Comparison of ENCODE assay signal across 8 mouse cellular contexts in genomic region chr3:90083698-90084324, GRCm38 (mm10). TPM values are rescaled to one million over a fixed set of nuclear protein-coding genes. Genes with fewer than 3 reads are reported as not detected.
A peak's percentile ranks its signal among the peaks of the same experiment; 100 is the strongest.
DNase-seq lines count a peak whose midpoint lies in the region; ATAC-seq and TF ChIP-seq lines count a peak whose summit lies in the region.

No protein-coding gene starts in this region.

- peak overlapping the region; percentile 80 for H3K4me2 ChIP-seq in heart, embryonic 14.5 days (ENCODE audit: low read length)
- H3K4me2 ChIP-seq in liver, embryonic 14.5 days (ENCODE audit: low read depth): peak overlapping the region; percentile 68

- H3K4me1 ChIP-seq in heart, embryonic 14.5 days (ENCODE audit: control insufficient read depth in 2 of 2, insufficient read depth in 2 of 2, low read length in 2 of 2): peaks cover 30 to 52% of the 10 kb centered on the region in 2 experiments
- peaks cover 11 to 22% of the 10 kb centered on the region in 2 experiments; a peak in 2 of 4 replicates for H3K4me1 ChIP-seq in ES-E14 (ENCODE audit: control insufficient read depth in 2 of 2, insufficient read depth in 2 of 2, low read length in 2 of 2, poor library complexity in 1 of 2)
- peaks cover 26 to 50% of the 10 kb centered on the region in 2 experiments for H3K4me1 ChIP-seq in liver, embryonic 14.5 days (replicated peaks; ENCODE audit: control insufficient read depth in 2 of 2, insufficient read depth in 2 of 2, low read length in 1 of 2)
- peaks cover 23% of the 10 kb centered on the region; the same call in 1 of the 2 replicates for H3K4me1 ChIP-seq in small intestine, adult 2 months (ENCODE audit: control insufficient read depth, insufficient read depth, insufficient read length, low read length)

- no peak for TF ChIP-seq POLR2A in small intestine, adult 2 months (IDR thresholded peaks at IDR 0.05; ENCODE audit: low read depth, low read length)

- H3K9ac ChIP-seq in heart, embryonic 14.5 days (ENCODE audit: low read length): peak overlapping the region; percentile 31; the same call in 1 of the 2 replicates
- H3K9ac ChIP-seq in ES-E14 (ENCODE audit: insufficient read depth, low read depth, low read length, poor library complexity, severe bottlenecking): no peak overlapping the region; the same call in 1 of the 2 replicates
- no peak overlapping the region for H3K9ac ChIP-seq in liver, embryonic 14.5 days (replicated peaks)

- ATAC-seq in heart, embryonic 14.5 days (ENCODE audit: insufficient number of reproducible peaks, insufficient read depth, low FRiP score, low read depth): no peak
- ATAC-seq in liver, embryonic 14.5 days (ENCODE audit: insufficient read depth): no peak

- 0 out of 4 replicates have a peak overlapping the region, but pooled peaks of 1 of the 2 experiments have one; percentile 0 for H3K4me3 ChIP-seq in heart, embryonic 14.5 days (ENCODE audit: control insufficient read depth in 1 of 2, insufficient read depth in 1 of 2, low read depth in 1 of 2, low read length in 2 of 2)
- peak overlapping the region; percentile 10 to 17; a peak in 2 of 4 replicates for H3K4me3 ChIP-seq in ES-E14 (ENCODE audit: insufficient read depth in 1 of 2, low read depth in 1 of 2, low read length in 2 of 2, poor library complexity in 1 of 2, severe bottlenecking in 1 of 2)
- no peak overlapping the region for H3K4me3 ChIP-seq in liver, embryonic 14.5 days (ENCODE audit: insufficient read depth in 1 of 2, low read depth in 2 of 2, low read length in 2 of 2)
- H3K4me3 ChIP-seq in small intestine, adult 2 months (ENCODE audit: low read depth, low read length): no peak overlapping the region

- no peak for DNase-seq in heart, adult 9 months (ENCODE audit: low spot score in 2 of 2)
- DNase-seq in ES-E14 (ENCODE audit: low read depth, low spot score): no peak
- peak; percentile 39 to 59 for DNase-seq in frontal cortex, postnatal 10 days (ENCODE audit: low spot score in 2 of 2)
- DNase-seq in liver, embryonic 14.5 days (ENCODE audit: low read depth in 3 of 3, low spot score in 3 of 3): no peak
- no peak for DNase-seq in thymus, postnatal 0 days (ENCODE audit: low spot score)
- DNase-seq in cerebellum, adult 11-12 months: no peak

- peaks cover 28% of the 10 kb centered on the region for H3K36me3 ChIP-seq in heart, embryonic 14.5 days (ENCODE audit: control insufficient read depth, insufficient read depth, low read length)
- peaks cover 29% of the 10 kb centered on the region for H3K36me3 ChIP-seq in ES-E14 (ENCODE audit: control insufficient read depth, insufficient read depth, low read length, poor library complexity, severe bottlenecking)
- peaks cover 19% of the 10 kb centered on the region for H3K36me3 ChIP-seq in liver, embryonic 14.5 days (replicated peaks; ENCODE audit: control insufficient read depth, insufficient read depth, low read depth)
- H3K36me3 ChIP-seq in small intestine, adult 2 months (ENCODE audit: control insufficient read depth, insufficient read depth, low read length): peaks cover 25% of the 10 kb centered on the region

- H3K27ac ChIP-seq in heart, embryonic 14.5 days (replicated peaks in 1 of 2; ENCODE audit: control insufficient read depth in 1 of 2, insufficient read depth in 1 of 2, low read depth in 2 of 2, low read length in 2 of 2): peak overlapping the region; percentile 14 to 99; a peak in 3 of 4 replicates
- H3K27ac ChIP-seq in ES-E14 (ENCODE audit: insufficient read depth, low read depth, low read length, poor library complexity, severe bottlenecking): no peak overlapping the region; the same call in 1 of the 2 replicates
- H3K27ac ChIP-seq in liver, embryonic 14.5 days: peak overlapping the region; percentile 12; the same call in 1 of the 2 replicates
- H3K27ac ChIP-seq in small intestine, adult 2 months (ENCODE audit: insufficient read depth, low read depth, low read length): peak overlapping the region; percentile 92

- no peaks in the 10 kb centered on the region for H3K27me3 ChIP-seq in heart, embryonic 14.5 days (ENCODE audit: control insufficient read depth, insufficient read depth, low read length)
- no peaks in the 10 kb centered on the region for H3K27me3 ChIP-seq in liver, embryonic 14.5 days (ENCODE audit: control insufficient read depth, insufficient read depth, low read length)
- no peaks in the 10 kb centered on the region for H3K27me3 ChIP-seq in small intestine, adult 2 months (ENCODE audit: control insufficient read depth, insufficient read depth, low read length)

- TF ChIP-seq CTCF in liver, embryonic 14.5 days (IDR thresholded peaks at IDR 0.05; ENCODE audit: low read depth): no peak
- no peak for TF ChIP-seq CTCF in small intestine, adult 2 months (IDR thresholded peaks at IDR 0.05; ENCODE audit: extremely low read depth, insufficient read length, insufficient replicate concordance, low read depth, low read length)

- no peak for TF ChIP-seq EP300 in liver, embryonic 14.5 days (IDR thresholded peaks at IDR 0.05; ENCODE audit: low read depth)

- in situ Hi-C loops in ES-E14 (cut with MboI; ENCODE audit: low sequenced_read_pairs in 2 of 2, unreplicated experiment in 2 of 2): no loop called here

- 62% methylated on average over 3 of the region's 3 CpGs for WGBS in heart, embryonic 14.5 days
- 51% methylated on average over 3 of the region's 3 CpGs for WGBS in liver, embryonic 14.5 days (ENCODE audit: insufficient replicate concordance)
- 13% methylated on average over 3 of the region's 3 CpGs for WGBS in small intestine, adult 2 months

- no peaks in the 10 kb centered on the region for H3K9me3 ChIP-seq in heart, embryonic 14.5 days (ENCODE audit: control insufficient read depth, low read length)
- H3K9me3 ChIP-seq in ES-E14 (ENCODE audit: control insufficient read depth, insufficient read depth, low read depth, low read length): no peaks in the 10 kb centered on the region
- no peaks in the 10 kb centered on the region for H3K9me3 ChIP-seq in liver, embryonic 14.5 days (ENCODE audit: control insufficient read depth, low read length)

TF ChIP-seq in ES-E14, 5 proteins besides CTCF, POLR2A, EP300 and RAD21:
- no peak for TF ChIP-seq ZNF384 (IDR thresholded peaks at IDR 0.05; ENCODE audit: low read depth, low read length)
- no peak for TF ChIP-seq HCFC1 (IDR thresholded peaks at IDR 0.05; ENCODE audit: borderline replicate concordance, insufficient read depth, low read length)
- no peak for TF ChIP-seq ZC3H11A (IDR thresholded peaks at IDR 0.05; ENCODE audit: borderline replicate concordance, low read depth, low read length)
- TF ChIP-seq MAFK (IDR thresholded peaks at IDR 0.05; ENCODE audit: insufficient read depth, low read depth, low read length): no peak
- no peak for TF ChIP-seq CHD2 (IDR thresholded peaks at IDR 0.05; ENCODE audit: low read depth, low read length)
TF ChIP-seq in ES-E14: peak in this region for 0.

RNA-seq across cellular contexts. Expression of gene Tpm3, which starts 11.4 kb away (rescaled TPM):
- polyA plus RNA-seq in heart, embryonic 14.5 days (2014; fragmentation: Nextera tagmentation; extraction: Ambion mirVana): 236 and 242 TPM in 2 replicates
- 241 and 287 TPM in 2 replicates for total RNA-seq in ES-E14 (2012; rRNA removed)
- 54.6 and 86.2 TPM in 2 replicates for polyA plus RNA-seq in liver, embryonic 14.5 days (2012; rRNA removed)
- 153 and 160 TPM in 2 replicates for polyA plus RNA-seq in liver, embryonic 14.5 days (2014; fragmentation: Nextera tagmentation; extraction: Ambion mirVana)
- 45.4 and 101 TPM in 2 replicates for polyA plus RNA-seq in small intestine, adult 2 months (2012; rRNA removed)
- polyA plus RNA-seq in thymus, postnatal 0 days (2015; fragmentation: Nextera tagmentation; extraction: Ambion mirVana): 687 and 711 TPM in 2 replicates

RNA-seq across cellular contexts. Expression of gene Nup210l, which starts 20.1 kb away (rescaled TPM):
- 0.24 and 0.43 TPM in 2 replicates for polyA plus RNA-seq in heart, embryonic 14.5 days (2014; fragmentation: Nextera tagmentation; extraction: Ambion mirVana)
- 0.80 and 0.85 TPM in 2 replicates for total RNA-seq in ES-E14 (2012; rRNA removed)
- polyA plus RNA-seq in liver, embryonic 14.5 days (2012; rRNA removed): 0.19 and 0.28 TPM in 2 replicates
- 0.15 TPM in 1 of 2 replicates, not detected in the other for polyA plus RNA-seq in liver, embryonic 14.5 days (2014; fragmentation: Nextera tagmentation; extraction: Ambion mirVana)
- 0.10 and 0.15 TPM in 2 replicates for polyA plus RNA-seq in small intestine, adult 2 months (2012; rRNA removed)
- 0.15 and 0.27 TPM in 2 replicates for polyA plus RNA-seq in thymus, postnatal 0 days (2015; fragmentation: Nextera tagmentation; extraction: Ambion mirVana)

RNA-seq across cellular contexts. Expression of gene Ubap2l, which starts 31.4 kb away (rescaled TPM):
- 154 and 173 TPM in 2 replicates for polyA plus RNA-seq in heart, embryonic 14.5 days (2014; fragmentation: Nextera tagmentation; extraction: Ambion mirVana)
- total RNA-seq in ES-E14 (2012; rRNA removed): 85.4 and 109 TPM in 2 replicates
- 48.9 and 52.4 TPM in 2 replicates for polyA plus RNA-seq in liver, embryonic 14.5 days (2012; rRNA removed)
- 70.4 and 72.1 TPM in 2 replicates for polyA plus RNA-seq in liver, embryonic 14.5 days (2014; fragmentation: Nextera tagmentation; extraction: Ambion mirVana)
- 26.4 and 52.2 TPM in 2 replicates for polyA plus RNA-seq in small intestine, adult 2 months (2012; rRNA removed)
- 142 and 145 TPM in 2 replicates for polyA plus RNA-seq in thymus, postnatal 0 days (2015; fragmentation: Nextera tagmentation; extraction: Ambion mirVana)

RNA-seq across cellular contexts. Expression of gene 4933434E20Rik, which starts 32.4 kb away (rescaled TPM):
- 146 and 162 TPM in 2 replicates for polyA plus RNA-seq in heart, embryonic 14.5 days (2014; fragmentation: Nextera tagmentation; extraction: Ambion mirVana)
- total RNA-seq in ES-E14 (2012; rRNA removed): 69.2 and 73.7 TPM in 2 replicates
- 15.6 and 19.1 TPM in 2 replicates for polyA plus RNA-seq in liver, embryonic 14.5 days (2012; rRNA removed)
- polyA plus RNA-seq in liver, embryonic 14.5 days (2014; fragmentation: Nextera tagmentation; extraction: Ambion mirVana): 83.8 and 89.6 TPM in 2 replicates
- polyA plus RNA-seq in small intestine, adult 2 months (2012; rRNA removed): 12.9 and 18.1 TPM in 2 replicates
- polyA plus RNA-seq in thymus, postnatal 0 days (2015; fragmentation: Nextera tagmentation; extraction: Ambion mirVana): 176 and 182 TPM in 2 replicates

Comparison
In these comparisons a context has a peak if more than half of its experiments do, and no peak if none do; other contexts are left out.
1. H3K4me3 ChIP-seq: peak in ES-E14 (2 of 2); none in liver, embryonic 14.5 days (0 of 2) and small intestine, adult 2 months (single experiment).
2. DNase-seq: peak in frontal cortex, postnatal 10 days (2 of 2); none in heart, adult 9 months (0 of 2), ES-E14 (single experiment), liver, embryonic 14.5 days (0 of 3), thymus, postnatal 0 days (single experiment) and cerebellum, adult 11-12 months (single experiment).